Mouse (Mus musculus) monocyte, adult 59 days (primary cell): ENCODE results near the gene Nxph4. TPM values are rescaled to one million over a fixed set of nuclear protein-coding genes. Genes with fewer than 3 reads are reported as not detected.

Experiments used
- total RNA-seq, 2 experiments: library from RNA; stranded (reverse); gene quantifications; one replicate each; pipeline ENCODE4 v1.2.4; 2023

Nxph4 gene
- not detected for total RNA-seq

GRCm38 (mm10) chr10:127534036-127534928, at the start of gene Nxph4:
Gene Nxph4, minus strand, starts transcription at chr10:127534559.

GRCm38 (mm10) chr10:127522088-127522581, 12.2 kb downstream of the Nxph4 start, which contains the start of gene Shmt2:
Gene Shmt2, minus strand, starts transcription at chr10:127522444.

GRCm38 (mm10) chr10:127514764-127515163, 19.6 kb downstream of the Nxph4 start, which contains the start of gene Ndufa4l2:
Gene Ndufa4l2, plus strand, starts transcription at chr10:127514967.

GRCm38 (mm10) chr10:127500894-127501893, 33.2 kb downstream of the Nxph4 start, which contains the start of gene Stac3:
Gene Stac3, plus strand, starts transcription at chr10:127501686.

Other genes with a start within 250 kb of the Nxph4 start
- gene Mbd6, start 245.5 kb downstream of the Nxph4 start, total RNA-seq: 100 to 1,000 TPM; 116 to 118 TPM
- 10 to 100 TPM; 37.6 to 42.2 TPM for gene Mars, start 222.8 kb downstream of the Nxph4 start, total RNA-seq
- 100 to 1,000 TPM; 216 to 240 TPM for gene Arhgap9, start 212.6 kb downstream of the Nxph4 start, total RNA-seq
- gene Gli1, start 192.6 kb downstream of the Nxph4 start, total RNA-seq: under 1 TPM in 1 of 2 experiments, not detected in 1; 0.66 TPM
- not detected for gene Inhbe, start 180.1 kb downstream of the Nxph4 start, total RNA-seq
- not detected for gene Inhbc, start 164.1 kb downstream of the Nxph4 start, total RNA-seq
- 100 to 1,000 TPM in 1 of 2 experiments, 10 to 100 TPM in 1; 98.4 to 116 TPM for gene R3hdm2, start 154.2 kb downstream of the Nxph4 start, total RNA-seq
- gene Stac3, start 32.9 kb downstream of the Nxph4 start, total RNA-seq: 1 to 10 TPM; 1.0 to 3.7 TPM
- not detected for gene Ndufa4l2, start 19.6 kb downstream of the Nxph4 start, total RNA-seq
- gene Shmt2, start 12.1 kb downstream of the Nxph4 start, total RNA-seq: 10 to 100 TPM; 12.1 to 12.7 TPM
- 100 to 1,000 TPM; 860 to 920 TPM for gene Lrp1, start 86.6 kb upstream of the Nxph4 start, total RNA-seq
- gene Stat6, start 108.4 kb upstream of the Nxph4 start, total RNA-seq: 100 to 1,000 TPM; 278 to 289 TPM
- gene Nemp1, start 132.3 kb upstream of the Nxph4 start, total RNA-seq: 1 to 10 TPM; 6.8 to 6.9 TPM
- 10 to 100 TPM; 18.2 to 18.5 TPM for gene Nab2, start 134.0 kb upstream of the Nxph4 start, total RNA-seq
- not detected for gene Myo1a, start 170.6 kb upstream of the Nxph4 start, total RNA-seq
- not detected for gene Tac2, start 189.9 kb upstream of the Nxph4 start, total RNA-seq
- 10 to 100 TPM; 11.1 to 13.0 TPM for gene Zbtb39, start 205.0 kb upstream of the Nxph4 start, total RNA-seq
- gene Gpr182, start 217.2 kb upstream of the Nxph4 start, total RNA-seq: not detected
- not detected for gene Rdh1, start 225.2 kb upstream of the Nxph4 start, total RNA-seq
- not detected for gene Rdh16f1, start 225.2 kb upstream of the Nxph4 start, total RNA-seq
- not detected for gene Rdh9, start 241.8 kb upstream of the Nxph4 start, total RNA-seq